Mouse (Mus musculus) midbrain, embryonic 12.5 days (tissue): Measurements from ENCODE around the gene Klf5. TPM values are rescaled to one million over a fixed set of nuclear protein-coding genes. Genes with fewer than 3 reads are reported as not detected.

Source experiments
- ATAC-seq: fragments of 200-750 bp; cut with Nextera tagmentation; 2 replicates; pipeline ENCODE4 v1.8.0; 2017; ENCODE audit warnings: low read depth, moderate TSS enrichment, moderate library complexity; ENCODE audit not compliant: low FRiP score
- H3K27ac ChIP-seq: fragments of 300-500 bp; sonication (generic); replicated peaks from 2 replicates; pipeline ENCODE4 v1.5.1; 2016; ENCODE audit warnings: mild to moderate bottlenecking
- H3K27me3 ChIP-seq: fragments of 300-500 bp; sonication (generic); 2 replicates; pipeline ENCODE4 v1.6.1; 2016; ENCODE audit warnings: mild to moderate bottlenecking
- H3K36me3 ChIP-seq: fragments of 300-500 bp; sonication (generic); 2 replicates; pipeline ENCODE4 v1.6.1; 2016
- H3K4me1 ChIP-seq: fragments of 300-500 bp; sonication (generic); 2 replicates; pipeline ENCODE4 v1.6.1; 2016
- H3K4me2 ChIP-seq: fragments of 300-500 bp; sonication (generic); replicated peaks from 2 replicates; pipeline ENCODE4 v1.6.1; 2016; ENCODE audit warnings: mild to moderate bottlenecking, moderate library complexity
- H3K4me3 ChIP-seq: fragments of 300-500 bp; sonication (generic); 2 replicates; pipeline ENCODE4 v1.5.1; 2016; ENCODE audit warnings: mild to moderate bottlenecking
- H3K9ac ChIP-seq: fragments of 300-500 bp; sonication (generic); replicated peaks from 2 replicates; pipeline ENCODE4 v1.6.1; 2016; ENCODE audit warnings: mild to moderate bottlenecking, moderate library complexity
- H3K9me3 ChIP-seq: fragments of 300-500 bp; sonication (generic); 2 replicates; pipeline ENCODE4 v1.6.1; 2016; ENCODE audit warnings: mild to moderate bottlenecking
- WGBS: fragments of 180-500 bp; shearing (Covaris S2); methylation state at CpG from one replicate; pipeline ENCODE4 v1.1.7; 2016; 5-methylcytosine and 5-hydroxymethylcytosine counted together
- polyA plus RNA-seq: library from polyadenylated mRNA; unstranded; fragments of >200 nt; fragmentation: Nextera tagmentation; extraction: Ambion mirVana; gene quantifications from 2 replicates; pipeline ENCODE4 v1.2.1, GENCODE M21; 2016

Klf5 gene
- polyA plus RNA-seq, 1 experiment from 2014 or later, result 3.9 TPM

DNA sequence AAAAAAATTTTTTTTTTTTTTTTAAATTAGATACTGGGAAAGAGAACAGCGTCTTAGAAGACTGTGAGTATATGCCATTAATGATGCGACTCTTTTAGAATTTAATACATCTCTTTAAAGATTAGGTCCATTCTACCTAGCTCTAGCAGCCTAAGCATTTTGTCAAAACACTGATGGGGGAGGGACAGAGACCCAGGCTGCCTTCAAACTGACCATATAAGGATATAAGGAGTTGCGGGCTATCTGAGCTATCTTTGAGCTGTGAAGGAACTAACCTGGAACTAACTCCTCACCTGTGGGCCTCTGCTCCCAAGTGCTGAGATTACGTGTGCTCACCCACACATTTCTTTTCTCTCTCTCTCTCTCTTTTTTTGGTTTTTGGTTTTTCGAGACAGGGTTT is 6.3 kb upstream of the Klf5 start:
- 94% methylated on average over 5 of the region's 5 CpGs for WGBS
- H3K4me2 ChIP-seq, result no peak overlapping the region
- no peaks in the 10 kb centered on the region for H3K36me3 ChIP-seq
- H3K4me1 ChIP-seq, result 0 out of 2 replicates have a peak, but pooled peaks cover 3% of the 10 kb centered on the region
- H3K9me3 ChIP-seq, result no peaks in the 10 kb centered on the region
- no peak overlapping the region for H3K4me3 ChIP-seq
- no peak overlapping the region for H3K9ac ChIP-seq
- no peak overlapping the region for H3K27ac ChIP-seq
- ATAC-seq, result no peak
- H3K27me3 ChIP-seq, result peaks cover 14% of the 10 kb centered on the region

DNA sequence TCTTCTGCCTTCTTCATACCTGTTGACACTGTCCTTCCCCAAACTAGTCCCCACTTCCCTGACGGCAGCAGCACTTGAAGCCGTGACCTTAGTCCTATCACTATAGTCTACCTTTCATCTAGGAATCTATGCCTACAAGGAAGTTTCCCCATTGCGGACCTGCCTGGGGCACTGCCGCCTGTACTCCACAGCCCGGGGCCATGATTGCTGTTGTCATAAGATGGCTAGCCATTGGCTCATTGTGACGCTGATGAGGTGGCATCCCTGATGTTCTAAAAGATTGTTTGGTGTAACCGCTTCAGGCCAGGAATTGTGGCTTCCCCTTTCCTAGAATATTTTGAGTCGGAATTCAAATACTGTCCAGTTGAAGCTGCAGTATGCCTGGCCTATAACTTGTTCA is 4.1 kb upstream of the Klf5 start:
- Histone ChIP-seq H3K4me2 (no peak overlapping the region), H3K27ac (no peak overlapping the region), H3K9ac (no peak overlapping the region), H3K4me1 (peaks cover 7% of the 10 kb centered on the region; the same call in 1 of the 2 replicates), H3K36me3 (no peaks in the 10 kb centered on the region), H3K27me3 (peaks cover 29% of the 10 kb centered on the region), H3K4me3 (no peak overlapping the region), H3K9me3 (no peaks in the 10 kb centered on the region)
- ATAC-seq, result no peak
- WGBS, result 93% methylated on average over 8 of the region's 8 CpGs

- Histone ChIP-seq H3K4me2 (no peak overlapping the region), H3K36me3 (no peaks in the 10 kb centered on the region), H3K27ac (no peak overlapping the region), H3K4me3 (no peak overlapping the region), H3K27me3 (peaks cover 41% of the 10 kb centered on the region), H3K9me3 (no peaks in the 10 kb centered on the region), H3K9ac (no peak overlapping the region), H3K4me1 (peaks cover 7% of the 10 kb centered on the region; the same call in 1 of the 2 replicates)
- no peak for ATAC-seq
- WGBS, result 64% methylated on average over 15 of the region's 15 CpGs
Observed at GRCm38 (mm10) chr14:99295606-99296341, 2.7 kb upstream of the Klf5 start.

DNA sequence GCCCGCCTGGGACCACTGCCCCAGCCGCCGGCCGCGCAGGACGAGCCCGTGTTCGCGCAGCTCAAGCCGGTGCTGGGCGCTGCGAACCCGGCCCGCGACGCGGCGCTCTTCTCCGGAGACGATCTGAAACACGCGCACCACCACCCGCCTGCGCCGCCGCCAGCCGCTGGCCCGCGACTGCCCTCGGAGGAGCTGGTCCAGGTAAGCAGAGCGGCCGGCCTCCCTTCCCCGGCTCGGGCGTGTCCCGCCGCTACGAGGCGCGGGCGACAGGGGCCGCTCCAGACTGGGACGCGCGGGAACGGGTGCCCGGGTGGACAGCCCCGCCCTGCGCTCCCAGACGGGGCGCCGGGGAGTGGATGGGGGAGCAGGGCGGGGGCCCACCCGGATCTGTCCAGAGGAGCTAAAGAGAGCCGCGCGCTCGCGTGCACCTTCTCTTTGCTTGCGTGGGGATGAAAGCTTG is 561 bp downstream of the Klf5 start:
- peak overlapping the region; percentile 66 for H3K9ac ChIP-seq
- H3K4me1 ChIP-seq, result peaks cover 7% of the 10 kb centered on the region; the same call in 1 of the 2 replicates
- H3K9me3 ChIP-seq, result no peaks in the 10 kb centered on the region
- WGBS, result 0% methylated on average over 54 of the region's 60 CpGs
- peak overlapping the region; percentile 74 for H3K4me3 ChIP-seq
- peak; percentile 85 for ATAC-seq
- peaks cover 56% of the 10 kb centered on the region for H3K27me3 ChIP-seq
- H3K27ac ChIP-seq, result no peak overlapping the region
- peak overlapping the region; percentile 96 for H3K4me2 ChIP-seq
- H3K36me3 ChIP-seq, result no peaks in the 10 kb centered on the region

GRCm38 (mm10) chr14:99299701-99300191 is 1.3 kb downstream of the Klf5 start:
- H3K27me3 ChIP-seq, result peaks cover 52% of the 10 kb centered on the region
- ATAC-seq, result no peak
- H3K4me3 ChIP-seq, result peak overlapping the region; percentile 74
- H3K4me1 ChIP-seq, result peaks cover 11% of the 10 kb centered on the region; the same call in 1 of the 2 replicates
- H3K27ac ChIP-seq, result no peak overlapping the region
- H3K9ac ChIP-seq, result peak overlapping the region; percentile 66
- 5% methylated on average over 21 of the region's 21 CpGs for WGBS
- H3K4me2 ChIP-seq, result peak overlapping the region; percentile 96
- no peaks in the 10 kb centered on the region for H3K9me3 ChIP-seq
- H3K36me3 ChIP-seq, result no peaks in the 10 kb centered on the region

- no peak for ATAC-seq
- no peak overlapping the region for H3K27ac ChIP-seq
- H3K27me3 ChIP-seq, result peaks cover 41% of the 10 kb centered on the region
- H3K4me2 ChIP-seq, result no peak overlapping the region
- H3K4me1 ChIP-seq, result peaks cover 9% of the 10 kb centered on the region; the same call in 1 of the 2 replicates
- no peaks in the 10 kb centered on the region for H3K36me3 ChIP-seq
- H3K9me3 ChIP-seq, result no peaks in the 10 kb centered on the region
- no peak overlapping the region for H3K4me3 ChIP-seq
- no peak overlapping the region for H3K9ac ChIP-seq
- WGBS, result 74% methylated on average over 11 of the region's 11 CpGs
Observed at GRCm38 (mm10) chr14:99301472-99301871, 3.0 kb downstream of the Klf5 start.

GRCm38 (mm10) chr14:99304387-99304786 is 5.9 kb downstream of the Klf5 start:
- WGBS, result 20% methylated on average over 3 of the region's 3 CpGs
- Histone ChIP-seq H3K4me3 (no peak overlapping the region), H3K4me2 (no peak overlapping the region), H3K36me3 (no peaks in the 10 kb centered on the region), H3K9ac (no peak overlapping the region), H3K9me3 (no peaks in the 10 kb centered on the region), H3K4me1 (peaks cover 5% of the 10 kb centered on the region; the same call in 1 of the 2 replicates), H3K27ac (no peak overlapping the region), H3K27me3 (peaks cover 31% of the 10 kb centered on the region)
- peak; percentile 50; the same call in 1 of the 2 replicates for ATAC-seq

- Histone ChIP-seq H3K27ac (no peak overlapping the region), H3K4me3 (no peak overlapping the region), H3K9ac (no peak overlapping the region), H3K27me3 (peaks cover 25% of the 10 kb centered on the region), H3K9me3 (no peaks in the 10 kb centered on the region), H3K36me3 (no peaks in the 10 kb centered on the region), H3K4me1 (0 out of 2 replicates have a peak, but pooled peaks cover 5% of the 10 kb centered on the region), H3K4me2 (no peak overlapping the region)
- ATAC-seq, result no peak
- WGBS, result 86% methylated on average over 12 of the region's 12 CpGs
Observed at GRCm38 (mm10) chr14:99304997-99305792, 6.7 kb downstream of the Klf5 start.

DNA sequence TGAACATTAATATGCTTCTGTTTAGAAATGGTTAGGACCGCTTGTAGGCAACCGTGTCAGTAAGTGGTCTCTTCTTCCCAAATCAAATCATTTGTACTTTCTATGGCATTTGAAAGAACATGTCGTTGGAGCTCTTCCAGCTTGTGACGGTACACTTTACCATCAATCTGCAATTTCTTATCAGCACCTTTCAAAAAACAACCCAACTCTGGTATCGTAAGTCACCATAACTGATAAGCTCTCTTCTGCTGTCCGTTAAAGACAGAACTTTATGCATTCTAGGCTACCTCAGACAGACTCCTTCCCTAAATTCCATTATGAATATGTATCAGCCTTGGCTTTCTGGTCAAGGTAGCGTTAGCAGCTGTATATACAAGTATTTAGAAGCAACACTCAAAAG is 7.9 kb downstream of the Klf5 start:
- no peak for ATAC-seq
- WGBS, result 92% methylated on average over 7 of the region's 7 CpGs

GRCm38 (mm10) chr14:99309606-99310005 is 11.1 kb downstream of the Klf5 start:
- no peak overlapping the region for H3K27ac ChIP-seq
- ATAC-seq, result no peak
- 0 out of 2 replicates have a peak, but pooled peaks cover 5% of the 10 kb centered on the region for H3K27me3 ChIP-seq
- no peaks in the 10 kb centered on the region for H3K9me3 ChIP-seq
- peaks cover 5% of the 10 kb centered on the region; the same call in 1 of the 2 replicates for H3K36me3 ChIP-seq
- H3K9ac ChIP-seq, result no peak overlapping the region
- H3K4me2 ChIP-seq, result no peak overlapping the region
- 92% methylated on average over 9 of the region's 9 CpGs for WGBS
- H3K4me3 ChIP-seq, result no peak overlapping the region
- 0 out of 2 replicates have a peak, but pooled peaks cover under 1% of the 10 kb centered on the region for H3K4me1 ChIP-seq

More for the DNA sequence above, 7.9 kb downstream of the Klf5 start:
- Histone ChIP-seq H3K9ac (no peak overlapping the region), H3K27ac (no peak overlapping the region), H3K27me3 (peaks cover 13% of the 10 kb centered on the region), H3K4me3 (no peak overlapping the region), H3K4me1 (0 out of 2 replicates have a peak, but pooled peaks cover 5% of the 10 kb centered on the region), H3K9me3 (no peaks in the 10 kb centered on the region), H3K36me3 (no peaks in the 10 kb centered on the region), H3K4me2 (no peak overlapping the region)

DNA sequence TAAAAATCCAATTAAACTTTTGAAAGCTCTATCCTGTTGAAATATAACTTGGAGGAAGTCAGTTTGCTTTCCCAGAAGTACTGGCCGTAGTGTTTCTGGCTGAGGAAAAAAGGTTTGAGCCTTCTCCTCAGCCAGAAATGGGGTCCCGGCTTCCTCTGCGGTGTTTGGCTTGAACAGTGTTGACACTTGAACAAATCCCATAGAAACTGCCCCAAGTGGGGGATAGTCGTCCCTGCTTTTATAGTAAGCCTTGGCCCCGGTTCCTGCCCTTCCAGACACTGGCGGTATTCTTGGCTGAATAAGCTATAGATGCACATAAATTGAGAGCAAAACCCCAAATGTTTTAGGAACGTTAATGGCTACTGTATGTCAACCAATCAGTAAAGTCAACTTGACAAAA is 11.9 kb downstream of the Klf5 start:
- H3K9ac ChIP-seq, result no peak overlapping the region
- H3K4me2 ChIP-seq, result no peak overlapping the region
- peaks cover 5% of the 10 kb centered on the region; the same call in 1 of the 2 replicates for H3K36me3 ChIP-seq
- H3K9me3 ChIP-seq, result no peaks in the 10 kb centered on the region
- ATAC-seq, result no peak
- no peak overlapping the region for H3K4me3 ChIP-seq
- WGBS, result 76% methylated on average over 7 of the region's 7 CpGs
- 0 out of 2 replicates have a peak, but pooled peaks cover 5% of the 10 kb centered on the region for H3K27me3 ChIP-seq
- H3K4me1 ChIP-seq, result no peaks in the 10 kb centered on the region
- no peak overlapping the region for H3K27ac ChIP-seq
